Mouse (Mus musculus) neural tube, embryonic 13.5 days (tissue): ENCODE measurements around the gene Crb2. TPM values are rescaled to one million over a fixed set of nuclear protein-coding genes. Genes with fewer than 3 reads are reported as not detected.

ENCODE experiments used
- ATAC-seq: fragments of 200-750 bp; cut with Nextera tagmentation; 2 replicates; pipeline ENCODE4 v1.8.0; 2017; ENCODE audit warnings: low read depth, mild to moderate bottlenecking, moderate TSS enrichment, moderate library complexity
- H3K27ac ChIP-seq: fragments of 300-500 bp; sonication (generic); replicated peaks from 2 replicates; pipeline ENCODE4 v1.5.1; 2015; ENCODE audit warnings: moderate library complexity, mild to moderate bottlenecking, inconsistent platforms
- H3K27me3 ChIP-seq: fragments of 300-500 bp; sonication (generic); 2 replicates; pipeline ENCODE4 v1.6.1; 2015; ENCODE audit warnings: mild to moderate bottlenecking, inconsistent platforms
- H3K36me3 ChIP-seq: fragments of 300-500 bp; sonication (generic); 2 replicates; pipeline ENCODE4 v1.6.1; 2015; ENCODE audit warnings: mild to moderate bottlenecking, inconsistent platforms
- H3K4me1 ChIP-seq: fragments of 300-500 bp; sonication (generic); replicated peaks from 2 replicates; pipeline ENCODE4 v1.6.1; 2015; ENCODE audit warnings: inconsistent platforms
- H3K4me2 ChIP-seq: fragments of 300-500 bp; sonication (generic); 2 replicates; pipeline ENCODE4 v1.6.1; 2015; ENCODE audit warnings: inconsistent platforms, mild to moderate bottlenecking, moderate library complexity
- H3K4me3 ChIP-seq: fragments of 300-500 bp; sonication (generic); 2 replicates; pipeline ENCODE4 v1.5.1; 2015; ENCODE audit warnings: mild to moderate bottlenecking, inconsistent platforms
- H3K9ac ChIP-seq: fragments of 300-500 bp; sonication (generic); 2 replicates; pipeline ENCODE4 v1.6.1; 2015; ENCODE audit warnings: moderate library complexity, mild to moderate bottlenecking, inconsistent platforms
- H3K9me3 ChIP-seq: fragments of 300-500 bp; sonication (generic); 2 replicates; pipeline ENCODE4 v1.6.1; 2016; ENCODE audit warnings: inconsistent platforms
- WGBS: fragments of 180-500 bp; shearing (Covaris S2); methylation state at CpG from one replicate; pipeline ENCODE4 v1.1.7; 2015; 5-methylcytosine and 5-hydroxymethylcytosine counted together
- polyA plus RNA-seq: library from polyadenylated mRNA; unstranded; fragments of >200 nt; fragmentation: Nextera tagmentation; extraction: Ambion mirVana; gene quantifications from 2 replicates; pipeline ENCODE4 v1.2.1, GENCODE M21; 2015

Gene Crb2
- polyA plus RNA-seq, 1 experiment from 2014 or later, result 4.8 TPM

GRCm38 (mm10) chr2:37842719-37843118, 66.7 kb downstream of the Crb2 start:
- Histone ChIP-seq H3K4me3 (no peak overlapping the region), H3K36me3 (0 out of 2 replicates have a peak, but pooled peaks cover 1% of the 10 kb centered on the region), H3K4me2 (no peak overlapping the region), H3K27me3 (no peaks in the 10 kb centered on the region), H3K9ac (no peak overlapping the region), H3K27ac (peak overlapping the region; percentile 66), H3K9me3 (no peaks in the 10 kb centered on the region), H3K4me1 (peaks cover 17% of the 10 kb centered on the region)
- WGBS, result 30% methylated on average over 4 of the region's 4 CpGs
- peak; percentile 49; the same call in 1 of the 2 replicates for ATAC-seq

Other genes starting within 250 kb of the Crb2 start
- 94.4 and 96.0 TPM in 2 replicates for gene Strbp, start 72.4 kb upstream of the Crb2 start, polyA plus RNA-seq